Mouse (Mus musculus): ENCODE results near the gene Rspo4. TPM values are rescaled to one million over a fixed set of nuclear protein-coding genes. Genes with fewer than 3 reads are reported as not detected.
A peak's percentile ranks its signal among the peaks of the same experiment; 100 is the strongest.

Gene Rspo4
- polyA plus RNA-seq, 1 experiment from 2014 or later: 0.55 TPM

GRCm38 (mm10) chr2:151879760-151880159 is 37.0 kb downstream of the Rspo4 start:
- Histone ChIP-seq H3K9ac (ENCODE audit: low read depth, low read length) (no peak overlapping the region), H3K36me3 (ENCODE audit: control insufficient read depth, insufficient read depth, low read length) (no peaks in the 10 kb centered on the region), H3K4me1 (ENCODE audit: control insufficient read depth, insufficient read depth, low read depth, low read length) (no peaks in the 10 kb centered on the region; the same call in 1 of the 2 replicates), H3K9me3 (ENCODE audit: control insufficient read depth, low read length) (no peaks in the 10 kb centered on the region), H3K4me3 (ENCODE audit: low read length) (no peak overlapping the region), H3K4me2 (ENCODE audit: low read length) (no peak overlapping the region), H3K27ac (ENCODE audit: low read depth, low read length) (no peak overlapping the region), H3K27me3 (replicated peaks; ENCODE audit: control insufficient read depth, insufficient read depth, low read length) (no peaks in the 10 kb centered on the region; the same call in 1 of the 2 replicates)
- no peak for ATAC-seq
- 73% methylated on average over 2 of the region's 2 CpGs for WGBS

DNA sequence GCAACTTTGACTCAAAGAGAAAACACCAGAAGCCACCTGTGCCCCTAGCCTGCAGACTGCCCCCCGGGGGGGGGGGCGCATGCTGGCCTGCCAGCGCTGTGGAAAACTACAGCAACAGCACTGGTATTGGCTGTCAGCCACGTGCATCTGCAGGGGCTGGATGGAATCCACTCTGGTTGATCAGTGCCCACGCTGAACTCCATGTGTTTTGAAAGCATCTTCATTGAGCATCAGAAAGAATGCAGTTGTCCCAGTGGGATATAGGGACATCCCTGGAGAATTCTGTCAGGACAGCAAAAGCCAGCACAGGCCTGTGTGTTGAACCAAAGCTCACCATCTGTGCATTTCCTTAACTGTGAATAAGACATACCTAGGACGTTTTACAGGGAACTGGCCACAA is 48.3 kb downstream of the Rspo4 start:
- 37% methylated on average over 5 of the region's 6 CpGs for WGBS
- H3K4me3 ChIP-seq (ENCODE audit: low read length): no peak overlapping the region
- no peaks in the 10 kb centered on the region for H3K27me3 ChIP-seq (replicated peaks; ENCODE audit: control insufficient read depth, insufficient read depth, low read length)
- no peak overlapping the region for H3K27ac ChIP-seq (ENCODE audit: low read depth, low read length)
- H3K9me3 ChIP-seq (ENCODE audit: control insufficient read depth, low read length): no peaks in the 10 kb centered on the region
- H3K4me2 ChIP-seq (ENCODE audit: low read length): no peak overlapping the region
- H3K36me3 ChIP-seq (ENCODE audit: control insufficient read depth, insufficient read depth, low read length): no peaks in the 10 kb centered on the region
- H3K4me1 ChIP-seq (ENCODE audit: control insufficient read depth, insufficient read depth, low read depth, low read length): peaks cover 7% of the 10 kb centered on the region; the same call in 1 of the 2 replicates
- no peak for ATAC-seq
- no peak overlapping the region for H3K9ac ChIP-seq (ENCODE audit: low read depth, low read length)

DNA sequence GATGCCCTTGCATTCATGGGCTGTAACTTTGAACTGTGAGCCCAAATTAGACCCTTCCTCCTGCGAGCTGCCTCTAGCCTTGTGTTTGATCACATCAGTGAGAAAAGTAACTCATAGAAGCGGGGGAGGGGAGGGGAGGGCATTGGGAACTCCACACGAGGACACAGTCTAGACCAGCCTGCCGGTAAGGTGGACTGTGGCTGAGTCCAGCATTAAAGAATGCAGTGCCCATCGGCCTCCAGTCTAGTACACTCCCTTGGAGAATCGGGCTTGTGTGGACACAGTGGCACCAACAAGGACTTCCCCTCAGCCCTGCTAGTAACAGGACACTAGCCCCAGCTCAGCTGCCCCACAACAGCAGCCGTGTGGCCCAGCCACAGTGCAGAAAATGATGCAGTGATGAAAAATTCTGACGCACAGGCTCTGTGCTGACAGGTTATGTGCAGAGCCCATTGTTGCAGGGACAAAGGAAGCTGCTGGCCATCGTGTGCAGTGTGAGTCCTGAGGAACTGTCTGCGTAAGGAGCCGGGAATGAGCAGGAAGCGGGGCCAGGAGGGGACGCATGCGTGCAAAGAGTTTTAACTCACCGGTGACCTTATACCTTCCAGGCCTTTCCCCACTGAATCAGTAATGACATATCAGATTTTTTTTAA is 50.5 kb downstream of the Rspo4 start:
- no peaks in the 10 kb centered on the region for H3K36me3 ChIP-seq (ENCODE audit: control insufficient read depth, insufficient read depth, low read length)
- WGBS: 42% methylated on average over 15 of the region's 15 CpGs
- peaks cover 7% of the 10 kb centered on the region; the same call in 1 of the 2 replicates for H3K4me1 ChIP-seq (ENCODE audit: control insufficient read depth, insufficient read depth, low read depth, low read length)
- no peak overlapping the region for H3K4me2 ChIP-seq (ENCODE audit: low read length)
- H3K9ac ChIP-seq (ENCODE audit: low read depth, low read length): no peak overlapping the region
- H3K27me3 ChIP-seq (replicated peaks; ENCODE audit: control insufficient read depth, insufficient read depth, low read length): no peaks in the 10 kb centered on the region
- no peaks in the 10 kb centered on the region for H3K9me3 ChIP-seq (ENCODE audit: control insufficient read depth, low read length)
- H3K27ac ChIP-seq (ENCODE audit: low read depth, low read length): no peak overlapping the region
- no peak overlapping the region for H3K4me3 ChIP-seq (ENCODE audit: low read length)
- no peak for ATAC-seq

- H3K4me3 ChIP-seq (ENCODE audit: low read length): no peak overlapping the region
- no peaks in the 10 kb centered on the region for H3K9me3 ChIP-seq (ENCODE audit: control insufficient read depth, low read length)
- 61% methylated on average over 8 of the region's 8 CpGs for WGBS
- peak; percentile 82 for ATAC-seq
- peaks cover 7% of the 10 kb centered on the region; the same call in 1 of the 2 replicates for H3K4me1 ChIP-seq (ENCODE audit: control insufficient read depth, insufficient read depth, low read depth, low read length)
- no peak overlapping the region for H3K9ac ChIP-seq (ENCODE audit: low read depth, low read length)
- no peak overlapping the region for H3K27ac ChIP-seq (ENCODE audit: low read depth, low read length)
- H3K27me3 ChIP-seq (replicated peaks; ENCODE audit: control insufficient read depth, insufficient read depth, low read length): no peaks in the 10 kb centered on the region
- H3K4me2 ChIP-seq (ENCODE audit: low read length): no peak overlapping the region
- H3K36me3 ChIP-seq (ENCODE audit: control insufficient read depth, insufficient read depth, low read length): no peaks in the 10 kb centered on the region
Measured at GRCm38 (mm10) chr2:151894209-151894980, 51.7 kb downstream of the Rspo4 start.

GRCm38 (mm10) chr2:151895911-151896310 is 53.2 kb downstream of the Rspo4 start:
- Histone ChIP-seq H3K27me3 (replicated peaks; ENCODE audit: control insufficient read depth, insufficient read depth, low read length) (no peaks in the 10 kb centered on the region), H3K4me2 (ENCODE audit: low read length) (no peak overlapping the region), H3K27ac (ENCODE audit: low read depth, low read length) (no peak overlapping the region), H3K36me3 (ENCODE audit: control insufficient read depth, insufficient read depth, low read length) (no peaks in the 10 kb centered on the region), H3K4me3 (ENCODE audit: low read length) (no peak overlapping the region), H3K9me3 (ENCODE audit: control insufficient read depth, low read length) (no peaks in the 10 kb centered on the region), H3K9ac (ENCODE audit: low read depth, low read length) (no peak overlapping the region), H3K4me1 (ENCODE audit: control insufficient read depth, insufficient read depth, low read depth, low read length) (peaks cover 7% of the 10 kb centered on the region; the same call in 1 of the 2 replicates)
- no peak for ATAC-seq
- WGBS: 74% methylated on average over 5 of the region's 5 CpGs

DNA sequence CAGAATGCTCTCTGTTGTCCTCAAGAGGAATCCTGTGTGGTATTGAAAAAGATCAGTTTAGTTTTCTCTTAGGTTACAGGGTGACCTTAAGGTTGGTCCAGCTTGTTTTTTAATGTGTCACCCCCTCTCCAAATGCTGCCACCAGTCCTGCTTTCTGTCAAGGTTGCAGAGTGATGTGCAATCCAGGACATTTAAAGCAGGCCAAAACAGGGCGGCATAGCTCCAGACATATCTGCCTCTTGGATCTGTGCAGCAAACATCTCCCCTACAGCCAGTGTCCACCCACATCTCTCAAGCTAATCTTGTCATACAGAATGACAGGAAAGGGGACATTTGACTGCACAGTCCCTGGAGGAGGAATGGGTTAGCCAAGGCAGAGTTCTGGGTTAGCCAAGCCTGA is 55.4 kb downstream of the Rspo4 start:
- ATAC-seq: no peak

DNA sequence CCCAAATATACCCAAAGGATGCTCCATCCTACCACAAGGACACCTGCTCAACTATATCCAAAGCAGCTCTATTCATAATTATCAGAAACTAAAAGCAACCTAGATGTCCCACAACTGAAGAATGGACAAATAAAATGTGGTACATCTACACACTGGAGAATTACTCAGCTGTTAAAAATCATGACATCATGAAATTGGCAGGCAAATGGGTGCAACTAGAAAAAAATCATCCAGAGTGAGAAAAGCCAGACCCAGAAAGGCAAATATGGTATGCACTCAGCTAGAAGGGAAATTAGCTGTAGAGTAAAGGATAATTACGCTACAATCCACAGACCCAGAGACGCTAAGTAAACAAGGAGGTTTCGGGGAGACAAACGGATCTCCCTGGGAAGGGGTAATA is 58.1 kb downstream of the Rspo4 start:
- Histone ChIP-seq H3K36me3 (ENCODE audit: control insufficient read depth, insufficient read depth, low read length) (no peaks in the 10 kb centered on the region), H3K27ac (ENCODE audit: low read depth, low read length) (no peak overlapping the region), H3K27me3 (replicated peaks; ENCODE audit: control insufficient read depth, insufficient read depth, low read length) (no peaks in the 10 kb centered on the region), H3K4me2 (ENCODE audit: low read length) (no peak overlapping the region), H3K9me3 (ENCODE audit: control insufficient read depth, low read length) (no peaks in the 10 kb centered on the region), H3K4me3 (ENCODE audit: low read length) (no peak overlapping the region), H3K4me1 (ENCODE audit: control insufficient read depth, insufficient read depth, low read depth, low read length) (no peaks in the 10 kb centered on the region), H3K9ac (ENCODE audit: low read depth, low read length) (no peak overlapping the region)
- ATAC-seq: no peak
- WGBS: 85% methylated on average over 4 of the region's 4 CpGs

More for the DNA sequence above, 55.4 kb downstream of the Rspo4 start:
- no peak overlapping the region for H3K27ac ChIP-seq (ENCODE audit: low read depth, low read length)
- no peak overlapping the region for H3K4me3 ChIP-seq (ENCODE audit: low read length)
- 0 out of 2 replicates have a peak, but pooled peaks cover 3% of the 10 kb centered on the region for H3K4me1 ChIP-seq (ENCODE audit: control insufficient read depth, insufficient read depth, low read depth, low read length)
- no peak overlapping the region for H3K4me2 ChIP-seq (ENCODE audit: low read length)
- no peak overlapping the region for H3K9ac ChIP-seq (ENCODE audit: low read depth, low read length)
- no peaks in the 10 kb centered on the region for H3K27me3 ChIP-seq (replicated peaks; ENCODE audit: control insufficient read depth, insufficient read depth, low read length)
- H3K36me3 ChIP-seq (ENCODE audit: control insufficient read depth, insufficient read depth, low read length): no peaks in the 10 kb centered on the region
- WGBS: 100% methylated on average over 1 of the region's 1 CpGs
- no peaks in the 10 kb centered on the region for H3K9me3 ChIP-seq (ENCODE audit: control insufficient read depth, low read length)

- WGBS: 78% methylated on average over 6 of the region's 6 CpGs
- no peak for ATAC-seq
- H3K27me3 ChIP-seq (replicated peaks; ENCODE audit: control insufficient read depth, insufficient read depth, low read length): no peaks in the 10 kb centered on the region
- no peak overlapping the region for H3K27ac ChIP-seq (ENCODE audit: low read depth, low read length)
- no peaks in the 10 kb centered on the region for H3K4me1 ChIP-seq (ENCODE audit: control insufficient read depth, insufficient read depth, low read depth, low read length)
- no peaks in the 10 kb centered on the region for H3K9me3 ChIP-seq (ENCODE audit: control insufficient read depth, low read length)
- H3K4me3 ChIP-seq (ENCODE audit: low read length): no peak overlapping the region
- H3K4me2 ChIP-seq (ENCODE audit: low read length): no peak overlapping the region
- no peaks in the 10 kb centered on the region for H3K36me3 ChIP-seq (ENCODE audit: control insufficient read depth, insufficient read depth, low read length)
- H3K9ac ChIP-seq (ENCODE audit: low read depth, low read length): no peak overlapping the region
Measured at GRCm38 (mm10) chr2:151903267-151903666, 60.5 kb downstream of the Rspo4 start.

- H3K4me3 ChIP-seq (ENCODE audit: low read length): no peak overlapping the region
- H3K27me3 ChIP-seq (replicated peaks; ENCODE audit: control insufficient read depth, insufficient read depth, low read length): no peaks in the 10 kb centered on the region
- H3K4me2 ChIP-seq (ENCODE audit: low read length): no peak overlapping the region
- no peak overlapping the region for H3K9ac ChIP-seq (ENCODE audit: low read depth, low read length)
- H3K9me3 ChIP-seq (ENCODE audit: control insufficient read depth, low read length): no peaks in the 10 kb centered on the region
- 73% methylated on average over 4 of the region's 4 CpGs for WGBS
- H3K27ac ChIP-seq (ENCODE audit: low read depth, low read length): no peak overlapping the region
- no peak for ATAC-seq
- no peaks in the 10 kb centered on the region for H3K36me3 ChIP-seq (ENCODE audit: control insufficient read depth, insufficient read depth, low read length)
- no peaks in the 10 kb centered on the region for H3K4me1 ChIP-seq (ENCODE audit: control insufficient read depth, insufficient read depth, low read depth, low read length)
Measured at GRCm38 (mm10) chr2:151903933-151904332, 61.2 kb downstream of the Rspo4 start.
